Mouse (Mus musculus) liver, postnatal 0 days (tissue): ENCODE measurements at regions not wholly inside any gene's neighbourhood (a gene's known extent, or its start where the extent isn't known, plus 50 kb on each side); places are given as distances from the start of the nearest gene placed in this dataset.

Experiments used
- CTCF ChIP-seq: sonication (generic); IDR thresholded peaks from 2 replicates; pipeline ENCODE4 v1.5.1; 2016; ENCODE audit warnings: antibody characterized with exemption, low read depth
- EP300 ChIP-seq: IDR thresholded peaks from 2 replicates; pipeline ENCODE4 v1.6.1; 2016; ENCODE audit warnings: antibody characterized with exemption, low read depth, mild to moderate bottlenecking

- TF ChIP-seq CTCF = no peak
- no peak for TF ChIP-seq EP300
Measured at GRCm38 (mm10) chr1:92361677-92362076, 112.0 kb downstream of the Ndufa10 start.
